Mouse (Mus musculus): Measurements from ENCODE around the gene Prkar1a.
"Not testable (repeated sequence)": the region's sequence is repeated elsewhere in the genome, so short reads cannot be mapped to it uniquely, and the experiment has no call there.

Prkar1a gene

DNA sequence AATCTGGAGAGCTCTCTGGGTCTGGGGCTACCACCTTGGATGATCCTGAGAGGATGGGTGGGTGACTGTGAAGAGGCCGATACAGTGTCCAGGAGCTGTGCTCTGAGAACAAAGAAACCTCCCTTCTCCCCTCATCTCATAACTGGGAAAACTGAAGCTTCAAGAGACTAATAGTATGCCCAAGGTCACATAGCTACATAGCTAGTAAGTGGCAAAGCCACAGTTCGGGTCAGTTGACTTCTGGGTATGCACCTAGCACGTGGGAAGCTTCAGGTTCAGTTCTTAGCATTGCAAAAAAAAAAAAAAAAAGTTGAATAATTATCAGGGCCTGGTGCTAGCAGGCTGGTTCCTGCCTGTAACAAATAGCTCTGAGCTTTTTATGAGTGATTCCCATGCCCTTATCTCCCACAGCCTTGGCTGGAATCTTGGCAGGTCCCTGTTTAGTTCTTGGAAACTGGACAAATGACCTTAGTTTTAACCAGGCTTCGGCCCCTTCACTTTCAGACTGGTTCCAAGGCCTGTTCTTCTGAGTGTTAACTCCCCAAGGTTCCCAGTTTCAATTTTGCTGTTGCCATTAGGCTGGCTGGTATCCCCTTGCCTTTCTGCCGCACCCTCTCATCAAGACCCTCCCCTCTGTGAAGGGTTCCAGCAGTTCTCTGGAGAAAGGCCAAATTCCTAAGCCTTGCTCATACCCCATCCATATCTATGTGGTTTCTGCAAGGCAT, 7.5 kb upstream of the Prkar1a start:
- DNase-seq (ENCODE audit: low read depth, low spot score): no peak

- peak; percentile 35 for DNase-seq (ENCODE audit: low read depth, low spot score)
Measured at GRCm38 (mm10) chr11:109648510-109648909, 695 bp upstream of the Prkar1a start.

DNA sequence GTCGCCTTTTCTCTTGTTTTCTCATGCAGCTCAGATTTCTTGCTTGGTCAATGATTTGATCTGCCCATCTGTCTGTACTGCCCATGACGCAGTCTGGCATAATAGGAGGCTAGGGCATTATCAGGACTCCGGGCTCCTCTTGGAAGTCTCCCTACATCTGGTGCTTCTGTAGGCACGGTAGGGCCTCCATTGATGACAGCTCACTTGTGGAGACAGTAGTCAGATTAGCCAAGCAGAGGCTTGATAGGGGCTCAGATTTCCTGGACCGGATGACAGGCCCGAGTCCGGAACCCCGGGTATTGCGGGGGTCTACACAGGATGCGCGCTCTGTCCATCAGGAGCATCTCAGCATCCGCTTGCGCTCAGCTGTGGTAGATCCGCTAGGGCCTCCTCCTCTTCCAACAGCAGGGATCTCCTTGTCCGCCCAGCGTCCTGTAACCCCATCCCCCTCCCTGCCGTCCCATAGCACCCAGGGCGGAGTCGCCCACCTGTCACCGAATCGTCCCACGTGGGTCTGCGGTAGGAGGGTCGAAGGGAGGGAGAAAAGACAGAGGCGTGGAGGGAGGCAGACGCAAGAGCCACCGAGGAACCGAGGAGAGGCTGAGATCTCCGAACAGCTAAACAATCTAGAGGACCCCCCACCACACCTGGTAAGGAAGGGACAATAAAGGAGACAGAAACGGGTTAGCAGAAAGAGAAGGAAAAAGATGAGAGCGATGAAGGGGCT, 933 bp downstream of the Prkar1a start:
- peak; percentile 83 for DNase-seq (ENCODE audit: low read depth, low spot score)

GRCm38 (mm10) chr11:109650788-109651565, 1.8 kb downstream of the Prkar1a start:
- peak; percentile 94 for DNase-seq (ENCODE audit: low read depth, low spot score)

DNA sequence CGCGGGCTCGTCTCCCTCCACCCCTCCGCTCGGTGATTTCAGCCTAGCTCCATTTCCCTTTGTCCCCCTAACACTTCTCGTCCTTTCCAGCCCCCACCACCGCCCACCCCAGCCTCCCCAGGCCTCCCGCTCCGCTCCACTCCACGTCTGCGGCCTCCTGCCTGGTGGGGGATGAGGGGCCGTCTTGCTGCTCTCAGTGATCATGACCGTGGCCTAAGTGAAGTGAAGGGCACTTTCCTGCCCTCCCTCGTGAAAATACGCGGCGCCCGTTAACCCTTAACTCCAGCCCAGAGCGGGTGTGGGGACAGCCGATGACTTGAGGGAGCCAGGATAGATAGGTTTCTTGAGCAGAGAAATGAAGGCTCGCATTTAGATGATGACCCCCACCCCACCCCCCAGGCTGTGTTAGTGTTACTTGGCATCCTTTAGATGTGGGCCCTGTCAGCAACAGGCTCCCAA, 2.4 kb downstream of the Prkar1a start:
- peak; percentile 49 for DNase-seq (ENCODE audit: low read depth, low spot score)

DNA sequence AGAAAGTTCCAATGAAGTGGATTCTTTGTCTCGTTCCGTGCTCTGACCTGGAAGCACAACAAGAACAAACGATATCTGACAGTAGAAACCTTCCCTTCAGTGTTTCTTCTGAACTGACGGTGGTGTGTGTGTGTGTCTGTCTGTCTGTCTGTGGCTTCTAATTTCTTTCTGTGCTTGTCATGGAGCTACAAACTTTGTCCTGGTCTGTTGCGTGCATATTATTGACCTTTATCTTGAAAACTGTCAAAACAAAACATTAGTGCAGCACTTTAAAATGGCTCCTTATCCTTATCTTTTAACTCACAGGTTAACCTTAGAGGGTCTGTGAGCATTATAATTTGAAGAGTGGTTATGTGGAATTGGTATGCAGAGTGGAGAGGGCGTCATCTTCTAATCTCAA, 3.3 kb downstream of the Prkar1a start:
- no peak for DNase-seq (ENCODE audit: low read depth, low spot score)

GRCm38 (mm10) chr11:109653201-109653600, 4.0 kb downstream of the Prkar1a start:
- peak; percentile 28 for DNase-seq (ENCODE audit: low read depth, low spot score)

DNA sequence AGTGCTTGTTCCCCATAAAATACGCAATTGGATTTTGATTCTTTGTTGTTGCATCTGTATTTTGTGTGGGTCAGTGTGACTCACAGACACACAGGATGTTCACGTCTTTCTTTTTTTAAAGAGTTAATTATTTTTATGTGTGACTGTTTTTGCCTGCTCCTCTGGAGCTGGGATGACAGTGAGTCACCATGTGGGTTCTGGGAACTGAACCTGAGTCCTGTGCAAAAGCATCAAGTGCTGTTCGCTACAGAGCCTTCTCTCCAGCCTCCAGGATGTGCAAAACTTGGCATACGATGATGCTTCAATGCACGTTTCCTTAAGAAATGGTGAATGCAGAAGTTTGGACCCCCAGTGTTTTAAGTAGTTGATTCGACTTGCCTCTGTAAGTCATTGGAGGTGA, 5.4 kb downstream of the Prkar1a start:
- DNase-seq (ENCODE audit: low read depth, low spot score): no peak

DNA sequence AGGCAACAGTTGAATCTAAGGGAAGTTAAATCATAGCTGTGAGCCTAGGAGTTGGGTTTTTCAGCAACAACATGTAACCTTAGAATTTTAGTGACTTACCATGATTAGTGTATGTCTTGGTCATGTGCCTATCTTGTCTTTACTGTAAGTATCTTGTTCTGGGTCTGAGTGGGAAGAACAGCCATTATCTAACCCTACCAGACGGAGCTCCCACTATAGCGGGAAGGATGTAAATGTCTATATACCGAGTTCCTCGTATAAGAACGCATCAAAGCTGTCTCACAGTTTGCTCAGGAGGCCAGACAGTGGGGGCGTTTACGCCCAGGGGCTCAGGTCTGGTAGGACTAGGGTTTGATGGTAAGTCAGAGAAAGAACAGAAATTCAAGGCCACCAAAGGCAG, 7.0 kb downstream of the Prkar1a start:
- DNase-seq (ENCODE audit: low read depth, low spot score): no peak

- not testable (repeated sequence) for DNase-seq (ENCODE audit: low read depth, low spot score)
Measured at GRCm38 (mm10) chr11:109660526-109660925, 11.3 kb downstream of the Prkar1a start.

GRCm38 (mm10) chr11:109664293-109664692, 15.1 kb downstream of the Prkar1a start:
- DNase-seq (ENCODE audit: low read depth, low spot score): no peak

DNA sequence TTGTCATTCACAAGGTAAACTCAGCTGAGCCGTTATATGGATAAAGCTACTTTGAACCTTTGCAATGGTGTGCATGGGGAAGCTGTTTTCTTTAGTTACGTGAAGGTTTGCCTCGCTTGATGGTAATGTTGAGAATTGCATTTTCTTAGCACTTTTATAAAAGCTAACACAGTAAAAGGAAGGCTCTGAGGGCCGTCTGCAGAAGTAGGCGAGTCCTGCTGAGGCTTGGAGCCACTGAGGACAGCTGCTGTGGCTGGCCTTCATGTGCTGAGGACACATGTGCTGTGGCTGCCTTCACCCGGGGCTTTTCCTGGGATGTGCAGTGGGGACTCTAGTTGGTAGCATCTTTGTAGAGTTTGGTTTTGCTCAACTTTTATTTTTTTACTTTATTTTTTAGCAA, 16.2 kb downstream of the Prkar1a start:
- no peak for DNase-seq (ENCODE audit: low read depth, low spot score)

DNA sequence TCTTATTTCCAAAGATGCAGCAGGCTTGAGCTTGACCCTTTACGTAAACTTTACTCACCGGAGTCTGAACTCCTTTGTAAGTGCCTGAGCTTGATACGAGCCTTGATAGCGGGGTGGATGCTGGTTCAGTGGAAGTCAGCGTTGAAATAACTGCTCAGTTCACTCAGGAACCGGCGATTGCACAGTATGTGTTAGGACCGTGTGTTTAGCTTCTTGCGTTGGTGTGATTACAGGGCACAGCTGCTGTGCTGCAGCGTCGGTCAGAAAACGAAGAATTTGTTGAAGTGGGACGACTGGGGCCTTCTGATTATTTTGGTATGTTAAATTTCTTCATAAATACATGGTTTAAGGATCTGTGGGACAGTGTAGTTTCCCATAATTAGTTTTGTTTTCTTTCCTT, 17.2 kb downstream of the Prkar1a start:
- DNase-seq (ENCODE audit: low read depth, low spot score): no peak

GRCm38 (mm10) chr11:109667371-109667770, 18.2 kb downstream of the Prkar1a start:
- DNase-seq (ENCODE audit: low read depth, low spot score): no peak

DNA sequence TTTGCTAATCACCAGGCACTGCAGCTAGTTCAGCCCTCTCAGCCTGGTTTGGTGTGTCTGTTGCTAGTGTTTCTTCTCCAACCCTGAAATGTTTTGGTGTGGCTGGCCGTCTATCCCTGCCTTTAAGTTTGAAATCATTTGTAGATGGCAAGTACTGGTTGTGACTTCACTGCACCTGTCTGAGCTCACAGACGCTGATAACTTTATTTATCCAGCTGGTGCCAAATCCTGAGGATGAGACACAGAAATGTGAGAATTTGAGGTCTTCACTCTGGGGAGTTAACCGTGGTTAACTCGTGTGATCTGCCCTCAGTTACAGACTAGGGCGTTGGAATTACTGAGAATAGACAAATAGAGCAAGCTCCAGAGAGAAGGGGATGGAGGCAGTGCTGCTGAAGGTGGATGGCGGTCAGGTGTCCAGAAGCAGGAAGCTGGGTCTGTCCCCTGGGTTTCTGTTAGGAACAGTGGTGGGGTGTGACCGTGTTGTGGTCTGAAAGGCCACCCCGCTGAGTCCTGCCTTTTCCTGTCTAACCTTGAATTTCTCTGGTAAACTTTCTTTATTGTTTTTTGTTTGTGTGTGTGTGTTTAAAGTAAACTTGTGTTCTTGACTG, 19.0 kb downstream of the Prkar1a start:
- no peak for DNase-seq (ENCODE audit: low read depth, low spot score)

GRCm38 (mm10) chr11:109669149-109669708, 20.0 kb downstream of the Prkar1a start:
- no peak for DNase-seq (ENCODE audit: low read depth, low spot score)

DNA sequence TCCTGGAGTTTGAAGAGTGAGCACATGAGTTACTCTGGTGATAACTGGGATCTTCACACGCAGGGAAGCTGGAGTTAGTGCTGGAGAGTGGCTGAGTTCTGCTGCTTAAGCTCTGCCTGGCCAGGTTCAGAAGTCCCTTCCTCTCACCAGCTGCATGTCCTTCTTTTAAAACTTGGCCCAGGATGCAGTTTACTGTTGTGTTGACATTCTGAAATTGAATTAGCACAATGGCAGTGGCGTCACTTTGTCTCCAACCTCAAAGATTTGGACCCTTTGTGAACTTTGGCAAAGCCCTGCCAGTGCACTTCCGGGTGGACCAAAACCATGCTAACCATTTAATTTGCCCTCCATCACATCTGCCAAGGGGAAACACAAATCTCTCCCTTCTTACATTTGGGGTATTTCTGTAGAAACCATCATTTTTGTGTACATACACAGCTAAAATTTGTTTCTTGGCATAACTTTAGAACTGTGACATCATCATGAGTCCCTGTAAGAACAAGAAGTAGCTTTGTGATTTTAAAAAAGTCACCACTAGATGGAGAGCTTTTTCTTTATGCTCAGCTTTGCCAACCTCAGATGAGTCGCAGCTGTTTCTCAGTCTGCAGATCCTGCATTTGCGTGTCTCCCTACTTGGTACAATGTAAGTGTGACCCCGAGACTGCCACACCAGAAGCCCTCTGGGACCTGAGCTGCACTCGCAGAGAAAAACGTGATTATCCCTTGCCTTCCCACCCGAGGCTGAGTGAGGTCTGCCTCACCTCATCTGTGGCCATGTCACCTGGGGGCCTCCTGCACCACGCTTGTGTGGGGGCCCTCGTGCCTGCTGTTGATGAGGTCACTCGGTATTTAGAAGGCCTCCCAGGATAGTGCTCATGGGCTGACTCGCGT, 21.1 kb downstream of the Prkar1a start:
- DNase-seq (ENCODE audit: low read depth, low spot score): peak; percentile 80

DNA sequence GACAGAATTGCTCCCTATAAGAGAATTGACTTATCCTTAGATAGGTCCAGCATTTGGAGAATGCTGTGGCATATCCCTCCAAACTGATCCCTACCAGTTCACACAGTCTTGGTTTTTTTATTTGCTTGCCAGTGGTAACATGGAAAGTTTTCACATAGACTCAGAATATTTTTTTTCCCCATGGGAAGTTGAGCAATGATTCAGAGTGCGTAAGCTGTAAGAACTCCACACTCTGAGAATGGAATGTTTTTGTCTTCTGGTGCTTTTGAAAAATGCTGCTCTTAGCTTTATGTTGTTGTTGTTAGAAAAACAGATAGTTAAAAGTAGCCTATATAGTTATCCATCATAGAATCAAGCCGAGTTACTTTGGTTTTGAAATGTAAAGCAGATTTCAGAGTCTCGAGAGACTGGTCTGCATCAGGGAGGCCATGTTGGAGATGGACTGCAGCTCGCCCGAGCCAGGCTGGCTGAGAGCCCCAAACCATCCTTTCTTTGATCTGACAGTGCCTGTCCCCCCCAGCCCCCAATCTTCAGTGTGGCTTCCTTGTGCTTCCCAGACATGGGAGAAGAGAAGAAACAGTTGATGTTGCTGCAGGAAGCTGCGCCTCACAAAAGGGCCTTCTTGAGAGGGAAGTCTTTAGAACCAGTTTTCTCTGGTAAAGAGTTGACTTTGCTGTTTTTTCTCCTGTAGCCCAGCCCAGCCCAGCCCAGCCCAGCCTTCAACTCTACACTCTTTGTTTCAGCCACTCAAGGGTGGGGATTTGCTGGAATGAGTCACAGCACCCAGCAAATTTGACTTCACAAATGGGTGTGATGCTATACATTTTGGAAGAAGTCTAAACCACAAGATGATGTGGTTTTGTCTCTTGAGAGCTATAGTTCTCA, 22.2 kb downstream of the Prkar1a start:
- peak; percentile 90 for DNase-seq (ENCODE audit: low read depth, low spot score)

DNA sequence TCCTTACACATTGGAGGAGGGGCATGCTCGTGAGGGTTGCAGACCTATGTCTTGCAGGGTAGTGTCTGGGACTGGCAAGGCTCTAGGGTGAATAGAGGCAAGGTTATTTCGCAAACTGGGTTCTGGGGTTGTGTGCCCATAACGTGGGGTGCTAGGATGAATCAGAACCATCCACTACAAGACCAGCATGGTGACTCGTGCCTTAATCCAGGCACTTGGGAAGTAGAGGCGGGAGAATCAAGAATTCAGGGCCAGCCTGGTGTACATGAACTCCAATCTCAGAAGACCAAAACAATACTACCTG, 22.8 kb downstream of the Prkar1a start:
- DNase-seq (ENCODE audit: low read depth, low spot score): no peak

DNA sequence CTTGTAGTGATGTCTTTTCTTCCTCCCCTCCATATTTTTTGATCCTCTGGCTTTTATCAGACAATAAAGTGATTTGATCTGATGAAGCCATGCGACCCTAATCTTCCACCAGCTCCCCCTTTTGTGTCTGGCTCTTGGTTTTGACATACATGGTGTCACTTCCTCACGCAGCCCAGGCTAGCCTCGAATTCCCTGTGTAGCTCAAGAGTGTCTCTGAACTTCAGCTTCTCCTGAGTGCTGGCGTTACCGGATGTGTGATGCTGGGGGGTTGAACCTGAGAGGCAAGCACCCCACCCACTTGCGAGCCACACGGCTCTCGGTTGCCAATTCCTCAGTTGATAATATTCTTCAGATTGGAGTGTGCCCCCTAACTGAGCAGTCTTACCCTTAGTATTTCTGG, 23.2 kb downstream of the Prkar1a start:
- peak; percentile 65 for DNase-seq (ENCODE audit: low read depth, low spot score)

Data from CD4-positive helper T cell, adult 2 months (primary cell).